Mouse (Mus musculus) liver, embryonic 14.5 days (tissue): Measurements from ENCODE around the gene Cox4i2.

ENCODE experiments used
- CTCF ChIP-seq: IDR thresholded peaks from 2 replicates; pipeline ENCODE4 v1.5.1; 2016; ENCODE audit warnings: antibody characterized with exemption, low read depth, control low read depth
- EP300 ChIP-seq: IDR thresholded peaks from 2 replicates; pipeline ENCODE4 v1.6.1; 2016; ENCODE audit warnings: antibody characterized with exemption, low read depth

- TF ChIP-seq CTCF (no peak), EP300 (no peak)
Measured at GRCm38 (mm10) chr2:152782656-152783055, 28.7 kb downstream of the Cox4i2 start.
